Mouse (Mus musculus): Measurements from ENCODE around the gene Slc38a9. TPM values are rescaled to one million over a fixed set of nuclear protein-coding genes. Genes with fewer than 3 reads are reported as not detected.

Gene Slc38a9
- polyA plus RNA-seq, 1 experiment: 3.7 TPM

- Histone ChIP-seq H3ac (ENCODE audit: control insufficient read depth, insufficient read length) (no peak overlapping the region), H3K79me2 (ENCODE audit: control insufficient read depth, insufficient read depth) (no peaks in the 10 kb centered on the region), H3K36me3 (ENCODE audit: control insufficient read depth, insufficient read depth) (no peaks in the 10 kb centered on the region), H3K4me3 (no peak overlapping the region), H3K4me2 (ENCODE audit: low read depth) (no peak overlapping the region), H3K27me3 (ENCODE audit: control insufficient read depth, insufficient read depth, insufficient read length) (peaks cover 42% of the 10 kb centered on the region)
- no peak for TF ChIP-seq SRF (IDR thresholded peaks at IDR 0.05; ENCODE audit: control insufficient read depth, insufficient read length, low read depth)
- TF ChIP-seq POLR2AphosphoS2 (IDR thresholded peaks at IDR 0.05; ENCODE audit: insufficient read length, low read depth): no peak
- TF ChIP-seq E2F4 (IDR thresholded peaks at IDR 0.05; ENCODE audit: insufficient read depth): no peak
- no peak for TF ChIP-seq TCF3 (IDR thresholded peaks at IDR 0.05; ENCODE audit: insufficient read length, low read depth)
- TF ChIP-seq POLR2A (IDR thresholded peaks at IDR 0.05; ENCODE audit: insufficient read length, low read depth): no peak
- no peak for TF ChIP-seq REST (IDR thresholded peaks at IDR 0.05; ENCODE audit: insufficient read depth, insufficient read length)
- no peak for TF ChIP-seq CEBPB (IDR thresholded peaks at IDR 0.05; ENCODE audit: insufficient read depth, poor library complexity, severe bottlenecking)
- TF ChIP-seq MYOD1 (IDR thresholded peaks at IDR 0.05; ENCODE audit: control insufficient read depth in 1 of 3, insufficient read length in 2 of 3, low read depth in 2 of 3): no peak
- no peak for TF ChIP-seq MAX (IDR thresholded peaks at IDR 0.05; ENCODE audit: low read depth)
- TF ChIP-seq USF1 (IDR thresholded peaks at IDR 0.05; ENCODE audit: low read depth): no peak
- TF ChIP-seq TCF12 (IDR thresholded peaks at IDR 0.05; ENCODE audit: insufficient read depth, poor library complexity, severe bottlenecking): no peak
- TF ChIP-seq MYOG (IDR thresholded peaks at IDR 0.05; ENCODE audit: control insufficient read depth in 1 of 3, insufficient read depth in 1 of 3, insufficient read length in 2 of 3, low read depth in 2 of 3): no peak
Observed at GRCm38 (mm10) chr13:112635174-112635837, 25.2 kb upstream of the Slc38a9 start.

GRCm38 (mm10) chr13:112636498-112636897, 24.1 kb upstream of the Slc38a9 start:
- H3K4me3 ChIP-seq: no peak overlapping the region
- no peak for TF ChIP-seq CEBPB (IDR thresholded peaks at IDR 0.05; ENCODE audit: insufficient read depth, poor library complexity, severe bottlenecking)
- TF ChIP-seq REST (IDR thresholded peaks at IDR 0.05; ENCODE audit: insufficient read depth, insufficient read length): no peak
- no peak for TF ChIP-seq POLR2A (IDR thresholded peaks at IDR 0.05; ENCODE audit: insufficient read length, low read depth)
- H3ac ChIP-seq (ENCODE audit: control insufficient read depth, insufficient read length): no peak overlapping the region
- H3K36me3 ChIP-seq (ENCODE audit: control insufficient read depth, insufficient read depth): no peaks in the 10 kb centered on the region
- H3K79me2 ChIP-seq (ENCODE audit: control insufficient read depth, insufficient read depth): no peaks in the 10 kb centered on the region
- H3K4me2 ChIP-seq (ENCODE audit: low read depth): no peak overlapping the region
- H3K27me3 ChIP-seq (ENCODE audit: control insufficient read depth, insufficient read depth, insufficient read length): peaks cover 38% of the 10 kb centered on the region

GRCm38 (mm10) chr13:112639111-112639510, 21.4 kb upstream of the Slc38a9 start:
- TF ChIP-seq TCF12 (IDR thresholded peaks at IDR 0.05; ENCODE audit: insufficient read depth, poor library complexity, severe bottlenecking): no peak
- no peak for TF ChIP-seq E2F4 (IDR thresholded peaks at IDR 0.05; ENCODE audit: insufficient read depth)
- TF ChIP-seq POLR2A (IDR thresholded peaks at IDR 0.05; ENCODE audit: insufficient read length, low read depth): no peak
- TF ChIP-seq POLR2AphosphoS2 (IDR thresholded peaks at IDR 0.05; ENCODE audit: insufficient read length, low read depth): no peak
- no peak for TF ChIP-seq MAX (IDR thresholded peaks at IDR 0.05; ENCODE audit: low read depth)
- no peak for TF ChIP-seq USF1 (IDR thresholded peaks at IDR 0.05; ENCODE audit: low read depth)
- TF ChIP-seq MYOD1 (IDR thresholded peaks at IDR 0.05; ENCODE audit: control insufficient read depth in 1 of 3, insufficient read length in 2 of 3, low read depth in 2 of 3): no peak
- TF ChIP-seq TCF3 (IDR thresholded peaks at IDR 0.05; ENCODE audit: insufficient read length, low read depth): no peak
- no peak for TF ChIP-seq REST (IDR thresholded peaks at IDR 0.05; ENCODE audit: insufficient read depth, insufficient read length)
- TF ChIP-seq CEBPB (IDR thresholded peaks at IDR 0.05; ENCODE audit: insufficient read depth, poor library complexity, severe bottlenecking): no peak
- TF ChIP-seq SRF (IDR thresholded peaks at IDR 0.05; ENCODE audit: control insufficient read depth, insufficient read length, low read depth): no peak
- no peak for TF ChIP-seq MYOG (IDR thresholded peaks at IDR 0.05; ENCODE audit: control insufficient read depth in 1 of 3, insufficient read depth in 1 of 3, insufficient read length in 2 of 3, low read depth in 2 of 3)
- Histone ChIP-seq H3K27me3 (ENCODE audit: control insufficient read depth, insufficient read depth, insufficient read length) (peaks cover 31% of the 10 kb centered on the region), H3ac (ENCODE audit: control insufficient read depth, insufficient read length) (no peak overlapping the region)

GRCm38 (mm10) chr13:112642897-112643296, 17.7 kb upstream of the Slc38a9 start:
- TF ChIP-seq CEBPB (IDR thresholded peaks at IDR 0.05; ENCODE audit: insufficient read depth, poor library complexity, severe bottlenecking) (no peak), POLR2A (IDR thresholded peaks at IDR 0.05; ENCODE audit: insufficient read length, low read depth) (no peak), MAX (IDR thresholded peaks at IDR 0.05; ENCODE audit: low read depth) (no peak), MYOD1 (IDR thresholded peaks at IDR 0.05; ENCODE audit: control insufficient read depth in 1 of 3, insufficient read length in 2 of 3, low read depth in 2 of 3) (no peak), TCF3 (IDR thresholded peaks at IDR 0.05; ENCODE audit: insufficient read length, low read depth) (no peak), MYOG (IDR thresholded peaks at IDR 0.05; ENCODE audit: control insufficient read depth in 1 of 3, insufficient read depth in 1 of 3, insufficient read length in 2 of 3, low read depth in 2 of 3) (no peak), POLR2AphosphoS2 (IDR thresholded peaks at IDR 0.05; ENCODE audit: insufficient read length, low read depth) (no peak), USF1 (IDR thresholded peaks at IDR 0.05; ENCODE audit: low read depth) (no peak), REST (IDR thresholded peaks at IDR 0.05; ENCODE audit: insufficient read depth, insufficient read length) (no peak), E2F4 (IDR thresholded peaks at IDR 0.05; ENCODE audit: insufficient read depth) (no peak), SRF (IDR thresholded peaks at IDR 0.05; ENCODE audit: control insufficient read depth, insufficient read length, low read depth) (no peak), TCF12 (IDR thresholded peaks at IDR 0.05; ENCODE audit: insufficient read depth, poor library complexity, severe bottlenecking) (no peak)
- Histone ChIP-seq H3K4me2 (ENCODE audit: low read depth) (no peak overlapping the region), H3K36me3 (ENCODE audit: control insufficient read depth, insufficient read depth) (no peaks in the 10 kb centered on the region), H3ac (ENCODE audit: control insufficient read depth, insufficient read length) (no peak overlapping the region), H3K79me2 (ENCODE audit: control insufficient read depth, insufficient read depth) (no peaks in the 10 kb centered on the region), H3K4me3 (no peak overlapping the region), H3K27me3 (ENCODE audit: control insufficient read depth, insufficient read depth, insufficient read length) (peaks cover 32% of the 10 kb centered on the region)

More at GRCm38 (mm10) chr13:112639111-112639510, 21.4 kb upstream of the Slc38a9 start:
- H3K4me2 ChIP-seq (ENCODE audit: low read depth): no peak overlapping the region
- H3K4me3 ChIP-seq: no peak overlapping the region
- H3K79me2 ChIP-seq (ENCODE audit: control insufficient read depth, insufficient read depth): no peaks in the 10 kb centered on the region
- no peaks in the 10 kb centered on the region for H3K36me3 ChIP-seq (ENCODE audit: control insufficient read depth, insufficient read depth)

Measured in myocyte (in vitro differentiated cells).